Mouse (Mus musculus) ES-E14 (cell line): Measurements from ENCODE around the gene Tpgs1. TPM values are rescaled to one million over a fixed set of nuclear protein-coding genes. Genes with fewer than 3 reads are reported as not detected.
"Not testable (repeated sequence)": the region's sequence is repeated elsewhere in the genome, so short reads cannot be mapped to it uniquely, and the experiment has no call there.

Experiments used
- DNase-seq: peaks from one replicate; pipeline ENCODE4 v3.0.0-alpha.2; 2013; ENCODE audit warnings: low read depth, low spot score
- H3K27ac ChIP-seq: 2 replicates; pipeline ENCODE4 v1.5.1; 2012; ENCODE audit warnings: low read depth, mild to moderate bottlenecking, low read length, moderate library complexity, mixed read lengths; ENCODE audit not compliant: poor library complexity, insufficient read depth, severe bottlenecking
- H3K36me3 ChIP-seq: 2 replicates; pipeline ENCODE4 v1.6.1; 2012; ENCODE audit warnings: mild to moderate bottlenecking, low read length, moderate library complexity, mixed read lengths; ENCODE audit not compliant: control insufficient read depth, poor library complexity, insufficient read depth, severe bottlenecking
- H3K4me1 ChIP-seq, 2 experiments: fragments of 150-350 bp in 1 of 2; sonication (generic) in 1 of 2; 2 replicates each; pipeline ENCODE4 v1.6.1; 2012; ENCODE audit warnings: low read length in 2 of 2, mild to moderate bottlenecking in 1 of 2, mixed read lengths in 1 of 2; ENCODE audit not compliant: control insufficient read depth in 2 of 2, insufficient read depth in 2 of 2, poor library complexity in 1 of 2
- H3K4me3 ChIP-seq, 2 experiments: fragments of 150-350 bp in 1 of 2; sonication (generic) in 1 of 2; 2 replicates each; pipeline ENCODE4 v1.5.1; 2012; ENCODE audit warnings: low read length in 2 of 2, low read depth in 1 of 2, mild to moderate bottlenecking in 1 of 2, mixed read lengths in 1 of 2; ENCODE audit not compliant: insufficient read depth in 1 of 2, poor library complexity in 1 of 2, severe bottlenecking in 1 of 2
- H3K9ac ChIP-seq: 2 replicates; pipeline ENCODE4 v1.6.1; 2012; ENCODE audit warnings: low read depth, mild to moderate bottlenecking, low read length, mixed read lengths; ENCODE audit not compliant: poor library complexity, insufficient read depth, severe bottlenecking
- H3K9me3 ChIP-seq: fragments of 150-350 bp; sonication (generic); 2 replicates; pipeline ENCODE4 v1.6.1; 2012; ENCODE audit warnings: low read depth, mild to moderate bottlenecking, low read length; ENCODE audit not compliant: control insufficient read depth, insufficient read depth
- CHD2 ChIP-seq: IDR thresholded peaks from 2 replicates; pipeline ENCODE4 v1.6.1; 2014; ENCODE audit warnings: mild to moderate bottlenecking, low read depth, low read length, inconsistent platforms
- HCFC1 ChIP-seq: IDR thresholded peaks from 2 replicates; pipeline ENCODE4 v1.6.1; 2012; ENCODE audit warnings: low read length, inconsistent platforms, borderline replicate concordance; ENCODE audit not compliant: insufficient read depth
- MAFK ChIP-seq: IDR thresholded peaks from 2 replicates; pipeline ENCODE4 v1.6.1; 2014; ENCODE audit warnings: mild to moderate bottlenecking, low read depth, low read length, inconsistent platforms; ENCODE audit not compliant: insufficient read depth
- ZC3H11A ChIP-seq: IDR thresholded peaks from 2 replicates; pipeline ENCODE4 v1.6.1; 2012; ENCODE audit warnings: low read depth, mild to moderate bottlenecking, inconsistent platforms, low read length, borderline replicate concordance
- ZNF384 ChIP-seq: IDR thresholded peaks from 2 replicates; pipeline ENCODE4 v1.6.1; 2012; ENCODE audit warnings: low read depth, low read length, inconsistent platforms
- in situ Hi-C, 2 experiments: fragments of 600-800 bp; cut with MboI; formaldehyde crosslinking; loops; one replicate each; pipeline ENCODE4 v1.15.1; 2025; ENCODE audit warnings: low sequenced_read_pairs in 2 of 2, inconsistent platforms in 1 of 2; ENCODE audit not compliant: unreplicated experiment in 2 of 2
- total RNA-seq: library from RNA; depleted of rRNA; stranded (reverse); fragments of 300-350 nt; gene quantifications from 2 replicates; pipeline ENCODE4 v1.2.3, GENCODE M21; 2012

Tpgs1 gene
- total RNA-seq, 1 experiment, result 29.9 TPM

GRCm38 (mm10) chr10:79701443-79702129 lies 32.4 kb downstream of the Tpgs1 start:
- no peak for DNase-seq
- H3K27ac ChIP-seq, result no peak overlapping the region
- no peak overlapping the region for H3K9ac ChIP-seq

DNA sequence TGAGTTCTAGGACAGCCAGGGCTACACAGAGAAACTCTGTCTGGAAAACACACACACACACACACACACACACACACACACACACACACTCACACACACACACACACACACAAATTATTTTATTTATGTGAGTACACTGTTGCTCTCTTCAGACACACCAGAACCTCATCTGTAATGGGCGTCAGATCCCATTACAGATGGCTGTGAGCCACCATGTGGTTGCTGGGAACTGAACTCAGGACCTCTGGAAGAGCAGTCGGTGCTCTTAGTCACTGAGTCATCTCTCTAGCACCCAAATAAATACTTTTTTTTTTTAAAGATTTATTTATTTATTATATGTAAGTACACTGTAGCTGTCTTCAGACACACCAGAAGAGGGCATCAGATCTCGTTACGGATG lies 33.8 kb downstream of the Tpgs1 start:
- DNase-seq, H3K36me3 ChIP-seq, H3K27ac ChIP-seq, H3K9me3 ChIP-seq, in situ Hi-C loops, H3K9ac ChIP-seq, H3K4me3 ChIP-seq: not testable (repeated sequence)
- H3K4me1 ChIP-seq, result peaks cover 9 to 22% of the 10 kb centered on the region in 2 experiments; a peak in 3 of 4 replicates

More at GRCm38 (mm10) chr10:79701443-79702129, 32.4 kb downstream of the Tpgs1 start:
- no peak overlapping the region for H3K4me3 ChIP-seq
- TF ChIP-seq HCFC1, result no peak
- no peak for TF ChIP-seq ZC3H11A
- no peak for TF ChIP-seq ZNF384
- no peak for TF ChIP-seq MAFK
- no peak for TF ChIP-seq CHD2
- peaks cover 5% of the 10 kb centered on the region; the same call in 1 of the 2 replicates for H3K36me3 ChIP-seq
- H3K4me1 ChIP-seq, result peaks cover 4 to 13% of the 10 kb centered on the region in 2 experiments; a peak in 2 of 4 replicates
- in situ Hi-C loops, result no loop called here
- no peaks in the 10 kb centered on the region for H3K9me3 ChIP-seq

GRCm38 (mm10) chr10:79703541-79703940 lies 34.4 kb downstream of the Tpgs1 start:
- in situ Hi-C loops, result no loop called here
- Histone ChIP-seq H3K9me3 (no peaks in the 10 kb centered on the region), H3K27ac (no peak overlapping the region), H3K9ac (peak overlapping the region; percentile 41; the same call in 1 of the 2 replicates), H3K36me3 (peaks cover 11% of the 10 kb centered on the region; the same call in 1 of the 2 replicates), H3K4me1 (peaks cover 9 to 23% of the 10 kb centered on the region in 2 experiments; a peak in 3 of 4 replicates), H3K4me3 (peak overlapping the region in 1 of 2 experiments; percentile 56; a peak in 2 of 4 replicates)
- TF ChIP-seq HCFC1, result no peak
- TF ChIP-seq ZC3H11A, result no peak
- no peak for TF ChIP-seq MAFK
- TF ChIP-seq CHD2, result no peak
- no peak for DNase-seq

- in situ Hi-C loops, result no loop called here
- Histone ChIP-seq H3K4me1 (peaks cover 9 to 25% of the 10 kb centered on the region in 2 experiments; a peak in 3 of 4 replicates), H3K9me3 (no peaks in the 10 kb centered on the region), H3K9ac (peak within 1 kb of the TSS; percentile 93), H3K27ac (peak within 1 kb of the TSS; percentile 85), H3K36me3 (peaks cover 19% of the 10 kb centered on the region), H3K4me3 (peak within 1 kb of the TSS; percentile 84 to 98)
- DNase-seq, result peak; percentile 98
- TF ChIP-seq MAFK, result no peak
- no peak for TF ChIP-seq ZC3H11A
- no peak for TF ChIP-seq ZNF384
- no peak for TF ChIP-seq HCFC1
- no peak for TF ChIP-seq CHD2
Measured at GRCm38 (mm10) chr10:79704065-79704969, 35.1 kb downstream of the Tpgs1 start, which contains the start of gene Bsg. Bsg (plus strand) TSS chr10:79704491.
